Mouse (Mus musculus): ENCODE data around the gene Arhgef1.

DNA sequence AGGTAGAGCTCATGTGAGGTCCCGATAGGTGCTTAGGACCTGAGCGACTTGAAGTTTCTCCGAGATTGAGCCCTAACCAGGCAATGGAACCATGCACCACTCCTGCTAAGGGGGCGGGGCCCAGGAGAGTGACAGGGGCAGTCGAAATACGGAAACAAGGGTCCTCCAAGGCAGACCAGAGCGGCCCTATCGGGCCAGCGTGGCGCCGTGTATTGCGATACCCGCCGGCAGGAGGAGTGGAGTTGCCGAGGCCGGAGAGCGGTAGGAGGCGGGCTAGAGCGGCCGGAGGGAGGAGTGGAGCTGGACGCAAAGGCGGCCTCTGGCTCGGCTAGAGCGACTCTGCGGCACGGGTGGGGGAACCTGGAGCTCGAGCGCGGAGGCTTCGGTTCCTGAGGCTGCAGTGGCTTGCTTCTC is 1.4 kb downstream of the Arhgef1 start:
- peak; percentile 82 for TF ChIP-seq TCF12 (IDR thresholded peaks at IDR 0.05; ENCODE audit: low read depth, low read length)
- no peak for TF ChIP-seq RCOR1 (conservative IDR thresholded peaks at IDR 0.05; ENCODE audit: low read depth, low read length)
- TF ChIP-seq CTCF (conservative IDR thresholded peaks at IDR 0.05 in 1 of 2, IDR thresholded peaks at IDR 0.05 in 1 of 2; ENCODE audit: low read depth in 2 of 2, low read length in 2 of 2), result peak in 1 of 2 experiments; percentile 23; a peak in 1 of 4 replicates
- peak; percentile 94 for TF ChIP-seq MAX (IDR thresholded peaks at IDR 0.05; ENCODE audit: low read length)
- TF ChIP-seq CHD2 (IDR thresholded peaks at IDR 0.05; ENCODE audit: low read length), result 0 out of 2 replicates have a peak, but pooled peaks have one; percentile 14
- TF ChIP-seq ZC3H11A (IDR thresholded peaks at IDR 0.05; ENCODE audit: low read depth, low read length), result no peak
- TF ChIP-seq EP300 (IDR thresholded peaks at IDR 0.05; ENCODE audit: low read length), result no peak
- peak; percentile 73 for TF ChIP-seq POLR2A (IDR thresholded peaks at IDR 0.05; ENCODE audit: low read depth, low read length)
- TF ChIP-seq HCFC1 (IDR thresholded peaks at IDR 0.05; ENCODE audit: low read depth, low read length), result peak; percentile 93
- peak; percentile 95 for TF ChIP-seq GABPA (IDR thresholded peaks at IDR 0.05; ENCODE audit: insufficient replicate concordance, low read depth, low read length)

Measured in CH12.LX (cell line).